Mouse (Mus musculus) kidney, adult 2 months (tissue): ENCODE measurements around the gene Zbtb8os.

Source experiments
- CTCF ChIP-seq: fragments of 200-500 bp; conservative IDR thresholded peaks from 2 replicates; pipeline ENCODE4 v1.5.1; 2011; ENCODE audit warnings: low read depth, mild to moderate bottlenecking, control low read depth, low read length, moderate library complexity, mixed read lengths; ENCODE audit not compliant: insufficient read depth, insufficient read length
- POLR2A ChIP-seq: fragments of 200-500 bp; IDR thresholded peaks from one replicate; pipeline ENCODE4 v1.6.1; 2011; ENCODE audit warnings: low read depth, low read length, control low read depth

DNA sequence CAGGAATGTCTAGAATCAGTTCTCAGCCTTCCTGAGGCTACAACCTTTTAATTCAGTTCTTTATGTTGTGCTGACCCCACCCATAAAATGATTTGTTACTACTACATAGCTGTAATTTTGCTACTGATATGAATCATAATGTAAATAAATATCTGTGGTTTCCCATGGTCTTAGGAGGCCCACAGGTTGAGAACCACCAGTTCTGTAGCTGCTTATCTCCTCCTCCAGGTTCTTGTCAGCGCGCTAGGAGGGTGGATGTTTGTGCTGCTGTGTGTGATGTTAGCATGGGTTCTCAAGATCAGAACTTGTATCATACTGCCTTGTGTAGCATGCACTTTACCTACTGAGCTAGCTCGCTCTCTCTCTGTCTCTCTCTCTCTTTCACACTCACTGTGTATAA, 4.2 kb downstream of the Zbtb8os start:
- TF ChIP-seq CTCF (no peak), POLR2A (no peak)
